ENCODE assay signal across 25 mouse cellular contexts in the genomic region with DNA sequence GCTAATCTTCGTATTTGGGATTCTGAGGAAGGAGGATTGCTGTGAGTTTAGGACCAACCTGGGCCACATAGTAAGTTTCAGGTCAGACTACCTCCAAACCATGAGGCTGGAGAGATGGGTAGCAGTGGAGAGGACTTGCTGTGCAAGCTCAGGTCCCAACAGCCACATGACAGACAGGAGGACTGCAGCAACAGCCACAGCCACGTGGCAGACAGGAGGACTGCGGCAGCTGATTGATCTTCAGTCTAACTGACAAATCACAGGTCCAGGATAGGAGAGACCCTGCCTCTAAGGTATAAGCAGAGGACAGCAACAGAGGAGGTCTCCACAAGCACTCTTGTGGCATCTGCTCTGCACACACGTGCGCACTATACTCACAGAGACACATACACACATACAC. TPM values are rescaled to one million over a fixed set of nuclear protein-coding genes. Genes with fewer than 3 reads are reported as not detected.
DNase-seq lines count a peak whose midpoint lies in the region; ATAC-seq and TF ChIP-seq lines count a peak whose summit lies in the region.
"Had no signal": no experiment of that assay in that cellular context is flagged by ENCODE, and none has a peak within 500 bp of the region (broad histone marks: within the 10 kb centered on the region; RNA-seq: fewer than 3 reads in every experiment).

No protein-coding gene starts in this region.

- no peak overlapping the region for H3K9ac ChIP-seq in embryonic facial prominence, embryonic 14.5 days (ENCODE audit: low read depth, low read length)
- no peak overlapping the region for H3K9ac ChIP-seq in forebrain, embryonic 12.5 days
- H3K9ac ChIP-seq in midbrain, embryonic 15.5 days = no peak overlapping the region
- H3K9ac ChIP-seq: embryonic facial prominence, embryonic 13.5 days; liver, embryonic 15.5 days; neural tube, embryonic 12.5 days had no signal

- no peak overlapping the region for H3K4me2 ChIP-seq in embryonic facial prominence, embryonic 14.5 days (ENCODE audit: low read depth, low read length)
- no peak overlapping the region for H3K4me2 ChIP-seq in forebrain, embryonic 12.5 days
- no peak overlapping the region for H3K4me2 ChIP-seq in midbrain, embryonic 15.5 days
- H3K4me2 ChIP-seq: embryonic facial prominence, embryonic 13.5 days; liver, embryonic 15.5 days; neural tube, embryonic 12.5 days had no signal

- no peak for DNase-seq in embryonic facial prominence, embryonic 14.5 days (ENCODE audit: low spot score)
- DNase-seq in embryonic facial prominence, embryonic 10.5 days (ENCODE audit: low spot score) = no peak
- DNase-seq in layer of hippocampus, adult 2 months (ENCODE audit: low spot score in 2 of 2) = no peak
- no peak for DNase-seq in layer of hippocampus, adult 9-10 months (ENCODE audit: low spot score)
- DNase-seq in kidney, adult 8-10 months = no peak
- DNase-seq: cerebellum, adult 9-10 months; gastrocnemius, postnatal 14 days; kidney, adult 18-20 months; right cerebral cortex, postnatal 25 days had no signal

- H3K9me3 ChIP-seq in embryonic facial prominence, embryonic 14.5 days (ENCODE audit: control insufficient read depth, low read length) = no peaks in the 10 kb centered on the region
- H3K9me3 ChIP-seq in embryonic facial prominence, embryonic 10.5 days = no peaks in the 10 kb centered on the region
- H3K9me3 ChIP-seq in forebrain, embryonic 12.5 days = no peaks in the 10 kb centered on the region
- H3K9me3 ChIP-seq in midbrain, embryonic 15.5 days = no peaks in the 10 kb centered on the region
- H3K9me3 ChIP-seq: embryonic facial prominence, embryonic 13.5 days; liver, embryonic 15.5 days had no signal

- no peaks in the 10 kb centered on the region for H3K4me1 ChIP-seq in embryonic facial prominence, embryonic 14.5 days (ENCODE audit: control insufficient read depth, insufficient read depth, low read length)
- H3K4me1 ChIP-seq in embryonic facial prominence, embryonic 10.5 days = peaks cover 36% of the 10 kb centered on the region
- peaks cover 33% of the 10 kb centered on the region for H3K4me1 ChIP-seq in forebrain, embryonic 12.5 days
- H3K4me1 ChIP-seq in midbrain, embryonic 15.5 days = peaks cover 15% of the 10 kb centered on the region

- H3K27me3 ChIP-seq in embryonic facial prominence, embryonic 14.5 days (replicated peaks; ENCODE audit: control insufficient read depth, insufficient read depth, low read length) = no peaks in the 10 kb centered on the region
- no peaks in the 10 kb centered on the region for H3K27me3 ChIP-seq in embryonic facial prominence, embryonic 10.5 days (replicated peaks; ENCODE audit: low read depth, poor library complexity, severe bottlenecking)
- no peaks in the 10 kb centered on the region for H3K27me3 ChIP-seq in forebrain, embryonic 12.5 days
- H3K27me3 ChIP-seq in midbrain, embryonic 15.5 days (replicated peaks) = no peaks in the 10 kb centered on the region
- H3K27me3 ChIP-seq: embryonic facial prominence, embryonic 13.5 days; liver, embryonic 15.5 days; neural tube, embryonic 12.5 days had no signal

- 86% methylated on average over 5 of the region's 5 CpGs for WGBS in embryonic facial prominence, embryonic 14.5 days
- WGBS in embryonic facial prominence, embryonic 10.5 days = 87% methylated on average over 5 of the region's 5 CpGs
- 77% methylated on average over 5 of the region's 5 CpGs for WGBS in forebrain, embryonic 12.5 days
- WGBS in midbrain, embryonic 15.5 days = 74% methylated on average over 5 of the region's 5 CpGs

- peaks cover 22% of the 10 kb centered on the region for H3K36me3 ChIP-seq in embryonic facial prominence, embryonic 14.5 days (ENCODE audit: control insufficient read depth, insufficient read depth, low read length)
- H3K36me3 ChIP-seq in embryonic facial prominence, embryonic 10.5 days (replicated peaks) = peaks cover 97% of the 10 kb centered on the region
- H3K36me3 ChIP-seq in forebrain, embryonic 12.5 days (replicated peaks) = peaks cover 70% of the 10 kb centered on the region
- no peaks in the 10 kb centered on the region for H3K36me3 ChIP-seq in midbrain, embryonic 15.5 days (replicated peaks)

- ATAC-seq in embryonic facial prominence, embryonic 14.5 days (ENCODE audit: low read depth) = peak; percentile 5; the same call in 1 of the 2 replicates
- no peak for ATAC-seq in forebrain, embryonic 12.5 days (ENCODE audit: low FRiP score)
- no peak for ATAC-seq in midbrain, embryonic 15.5 days (replicated peaks)
- no peak for ATAC-seq in megakaryocyte-erythroid progenitor cell, adult 5-6 weeks (replicated peaks; ENCODE audit: low FRiP score, low TSS enrichment, poor library complexity, severe bottlenecking)

- no peak overlapping the region for H3K27ac ChIP-seq in embryonic facial prominence, embryonic 14.5 days (replicated peaks; ENCODE audit: low read depth, low read length)
- H3K27ac ChIP-seq in embryonic facial prominence, embryonic 10.5 days (replicated peaks) = no peak overlapping the region
- H3K27ac ChIP-seq in layer of hippocampus, adult 2 months = peak overlapping the region; percentile 71
- H3K27ac ChIP-seq in forebrain, embryonic 12.5 days = 0 out of 2 replicates have a peak overlapping the region, but pooled peaks have one; percentile 46
- H3K27ac ChIP-seq in midbrain, embryonic 15.5 days = 0 out of 2 replicates have a peak overlapping the region, but pooled peaks have one; percentile 32
- H3K27ac ChIP-seq: liver, embryonic 15.5 days; neural tube, embryonic 12.5 days; stomach, postnatal 0 days had no signal

- TF ChIP-seq CTCF in layer of hippocampus, adult 2 months (conservative IDR thresholded peaks at IDR 0.05) = no peak

- no peak overlapping the region for H3K4me3 ChIP-seq in embryonic facial prominence, embryonic 14.5 days (ENCODE audit: low read depth, low read length)
- no peak overlapping the region for H3K4me3 ChIP-seq in embryonic facial prominence, embryonic 10.5 days
- H3K4me3 ChIP-seq in layer of hippocampus, adult 2 months = no peak overlapping the region
- no peak overlapping the region for H3K4me3 ChIP-seq in forebrain, embryonic 12.5 days (replicated peaks)
- H3K4me3 ChIP-seq in midbrain, embryonic 15.5 days = no peak overlapping the region
- H3K4me3 ChIP-seq: embryonic facial prominence, embryonic 13.5 days; liver, embryonic 15.5 days; neural tube, embryonic 12.5 days had no signal

RNA-seq across cellular contexts. Expression of gene Golm1, which starts 17.8 kb away (rescaled TPM):
- polyA plus RNA-seq in embryonic facial prominence, embryonic 14.5 days (2014; fragmentation: Nextera tagmentation; extraction: Ambion mirVana) = 42.3 and 48.4 TPM in 2 replicates
- 99.3 and 115 TPM in 2 replicates for polyA plus RNA-seq in embryonic facial prominence, embryonic 10.5 days (2016; fragmentation: Nextera tagmentation; extraction: Ambion mirVana)
- total RNA-seq in layer of hippocampus, adult 2 months (2021) = 10 to 100 TPM; 67.4 to 71.8 TPM
- polyA plus RNA-seq in forebrain, embryonic 12.5 days (2016; fragmentation: Nextera tagmentation; extraction: Ambion mirVana) = 109 and 114 TPM in 2 replicates
- polyA plus RNA-seq in midbrain, embryonic 15.5 days (2015; fragmentation: Nextera tagmentation; extraction: Ambion mirVana) = 31.0 and 32.8 TPM in 2 replicates
- 69.6 and 76.7 TPM in 2 replicates for total RNA-seq in megakaryocyte-erythroid progenitor cell, adult 5-6 weeks (2014; fragmentation: Nextera tagmentation)
- total RNA-seq in megakaryocyte-erythroid progenitor cell, adult 5-6 weeks (2017) = 101 and 137 TPM in 2 replicates

RNA-seq across cellular contexts. Expression of gene 4921517D22Rik, which starts 36.1 kb away (rescaled TPM):
- polyA plus RNA-seq in embryonic facial prominence, embryonic 14.5 days (2014; fragmentation: Nextera tagmentation; extraction: Ambion mirVana) = not detected in 2 replicates
- not detected in 2 replicates for polyA plus RNA-seq in embryonic facial prominence, embryonic 10.5 days (2016; fragmentation: Nextera tagmentation; extraction: Ambion mirVana)
- total RNA-seq in layer of hippocampus, adult 2 months (2021) = not detected
- polyA plus RNA-seq in forebrain, embryonic 12.5 days (2016; fragmentation: Nextera tagmentation; extraction: Ambion mirVana) = not detected in 2 replicates
- polyA plus RNA-seq in midbrain, embryonic 15.5 days (2015; fragmentation: Nextera tagmentation; extraction: Ambion mirVana) = not detected in 2 replicates
- total RNA-seq in megakaryocyte-erythroid progenitor cell, adult 5-6 weeks (2014; fragmentation: Nextera tagmentation) = not detected in 2 replicates
- not detected in 2 replicates for total RNA-seq in megakaryocyte-erythroid progenitor cell, adult 5-6 weeks (2017)
- total RNA-seq: adrenal gland, postnatal 4 days; gastrocnemius, postnatal 14 days; heart, adult 8-10 months; layer of hippocampus, postnatal 10 days; left cerebral cortex, postnatal 10 days had no signal
- polyA plus RNA-seq: CD4-positive, CD25-positive, alpha-beta regulatory T cell, adult 4 months; cortical plate, adult 2 months; embryonic facial prominence, embryonic 13.5 days; heart, embryonic 16.5 days; limb, embryonic 14.5 days; liver, embryonic 15.5 days; lung, postnatal 0 days; neural tube, embryonic 12.5 days; stomach, postnatal 0 days had no signal

RNA-seq across cellular contexts. Expression of gene Spata31d1a, which starts 52.3 kb away (rescaled TPM):
- polyA plus RNA-seq in embryonic facial prominence, embryonic 14.5 days (2014; fragmentation: Nextera tagmentation; extraction: Ambion mirVana) = 0.22 TPM in 1 of 2 replicates, not detected in the other
- polyA plus RNA-seq in embryonic facial prominence, embryonic 10.5 days (2016; fragmentation: Nextera tagmentation; extraction: Ambion mirVana) = 0.02 and 0.14 TPM in 2 replicates
- total RNA-seq in layer of hippocampus, adult 2 months (2021) = under 1 TPM; 0.22 to 0.26 TPM
- polyA plus RNA-seq in forebrain, embryonic 12.5 days (2016; fragmentation: Nextera tagmentation; extraction: Ambion mirVana) = 0.17 and 0.28 TPM in 2 replicates
- 0.17 and 0.26 TPM in 2 replicates for polyA plus RNA-seq in midbrain, embryonic 15.5 days (2015; fragmentation: Nextera tagmentation; extraction: Ambion mirVana)
- total RNA-seq in megakaryocyte-erythroid progenitor cell, adult 5-6 weeks (2014; fragmentation: Nextera tagmentation) = 0.28 TPM in 1 of 2 replicates, not detected in the other
- total RNA-seq in megakaryocyte-erythroid progenitor cell, adult 5-6 weeks (2017) = not detected in 2 replicates
- total RNA-seq: adrenal gland, postnatal 4 days; gastrocnemius, postnatal 14 days; heart, adult 8-10 months had no signal
- polyA plus RNA-seq: CD4-positive, CD25-positive, alpha-beta regulatory T cell, adult 4 months; heart, embryonic 16.5 days; liver, embryonic 15.5 days; neural tube, embryonic 12.5 days; stomach, postnatal 0 days had no signal

RNA-seq across cellular contexts. Expression of gene Spata31d1b, which starts 54.3 kb away (rescaled TPM):
- 0.04 and 0.06 TPM in 2 replicates for polyA plus RNA-seq in embryonic facial prominence, embryonic 14.5 days (2014; fragmentation: Nextera tagmentation; extraction: Ambion mirVana)
- not detected in 2 replicates for polyA plus RNA-seq in embryonic facial prominence, embryonic 10.5 days (2016; fragmentation: Nextera tagmentation; extraction: Ambion mirVana)
- total RNA-seq in layer of hippocampus, adult 2 months (2021) = under 1 TPM in 1 of 2 experiments, not detected in 1; 0.12 TPM
- not detected in 2 replicates for polyA plus RNA-seq in forebrain, embryonic 12.5 days (2016; fragmentation: Nextera tagmentation; extraction: Ambion mirVana)
- polyA plus RNA-seq in midbrain, embryonic 15.5 days (2015; fragmentation: Nextera tagmentation; extraction: Ambion mirVana) = not detected in 2 replicates
- not detected in 2 replicates for total RNA-seq in megakaryocyte-erythroid progenitor cell, adult 5-6 weeks (2014; fragmentation: Nextera tagmentation)
- not detected in 2 replicates for total RNA-seq in megakaryocyte-erythroid progenitor cell, adult 5-6 weeks (2017)
- total RNA-seq: adrenal gland, postnatal 4 days; gastrocnemius, postnatal 14 days; heart, adult 8-10 months; left cerebral cortex, postnatal 10 days had no signal
- polyA plus RNA-seq: CD4-positive, CD25-positive, alpha-beta regulatory T cell, adult 4 months; embryonic facial prominence, embryonic 13.5 days; heart, embryonic 16.5 days; lung, postnatal 0 days; neural tube, embryonic 12.5 days; stomach, postnatal 0 days had no signal

Comparison
In these comparisons a context has a peak if more than half of its experiments do, and no peak if none do; other contexts are left out.
1. H3K27ac ChIP-seq: peak in layer of hippocampus, adult 2 months (single experiment), forebrain, embryonic 12.5 days (single experiment) and midbrain, embryonic 15.5 days (single experiment); none in embryonic facial prominence, embryonic 14.5 days (single experiment) and embryonic facial prominence, embryonic 10.5 days (single experiment).